Mouse (Mus musculus) layer of hippocampus, adult 9-11 months (tissue): ENCODE results near the gene Morn4.
A peak's percentile ranks its signal among the peaks of the same experiment; 100 is the strongest.
"Not testable (repeated sequence)": the region's sequence is repeated elsewhere in the genome, so short reads cannot be mapped to it uniquely, and the experiment has no call there.

Source experiments
- DNase-seq: peaks from one replicate; pipeline ENCODE4 v3.0.0; 2022

Morn4 gene

DNA sequence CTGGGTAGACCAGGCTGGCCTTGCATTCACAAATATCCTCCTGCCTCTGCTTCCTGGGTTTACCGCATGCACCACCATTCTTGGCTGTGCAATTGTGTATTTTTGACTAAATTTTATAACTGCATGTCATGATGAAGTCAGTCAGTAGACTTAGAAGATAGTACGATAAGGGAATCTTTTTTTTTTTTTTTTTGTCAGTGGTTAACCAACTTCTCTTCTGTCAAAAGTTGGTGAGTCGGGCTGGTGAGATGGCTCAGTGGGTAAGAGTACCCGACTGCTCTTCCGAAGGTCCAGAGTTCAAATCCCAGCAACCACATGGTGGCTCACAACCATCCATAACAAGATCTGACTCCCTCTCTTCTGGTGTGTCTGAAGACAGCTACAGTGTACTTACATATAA is 4.5 kb downstream of the Morn4 start:
- DNase-seq, result not testable (repeated sequence)

DNA sequence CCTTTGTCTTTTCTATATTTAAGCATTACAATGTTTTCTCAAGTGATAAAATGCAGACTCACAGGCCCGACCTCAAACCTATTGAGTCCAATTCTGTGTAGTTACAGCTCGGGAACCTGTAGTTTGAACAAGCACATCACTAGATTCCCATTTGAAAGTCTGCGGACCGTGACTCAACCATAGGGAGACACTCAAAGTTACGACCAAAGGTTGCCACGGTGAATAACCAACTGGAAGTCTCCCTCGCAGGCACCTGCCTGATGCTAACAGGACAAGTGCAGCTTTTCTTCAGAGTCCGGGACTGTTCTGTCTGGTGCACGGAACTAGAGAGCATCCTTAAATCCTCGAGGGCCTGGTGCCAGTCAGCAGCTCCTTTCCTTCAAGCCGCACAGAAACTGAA is 5.7 kb downstream of the Morn4 start:
- no peak for DNase-seq

DNA sequence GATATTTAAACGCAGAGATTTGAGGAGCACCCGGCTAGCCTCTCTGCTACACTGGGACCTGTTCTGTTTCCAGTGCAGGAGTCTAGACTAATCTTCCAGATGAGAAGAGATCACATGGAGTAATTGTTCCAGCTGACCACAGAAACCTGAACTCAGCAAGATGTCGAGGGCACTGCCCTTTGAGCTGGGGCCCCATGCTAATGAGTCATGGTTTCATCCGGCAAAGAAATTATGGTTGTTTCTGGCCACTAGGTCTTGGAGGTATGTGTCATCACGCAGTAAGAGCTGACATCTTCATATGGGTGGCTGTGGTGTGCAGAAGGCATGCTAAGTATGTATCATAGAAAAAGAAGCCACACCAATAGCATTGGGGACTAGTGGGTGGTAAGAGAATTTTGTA is 6.2 kb downstream of the Morn4 start:
- DNase-seq, result no peak

DNA sequence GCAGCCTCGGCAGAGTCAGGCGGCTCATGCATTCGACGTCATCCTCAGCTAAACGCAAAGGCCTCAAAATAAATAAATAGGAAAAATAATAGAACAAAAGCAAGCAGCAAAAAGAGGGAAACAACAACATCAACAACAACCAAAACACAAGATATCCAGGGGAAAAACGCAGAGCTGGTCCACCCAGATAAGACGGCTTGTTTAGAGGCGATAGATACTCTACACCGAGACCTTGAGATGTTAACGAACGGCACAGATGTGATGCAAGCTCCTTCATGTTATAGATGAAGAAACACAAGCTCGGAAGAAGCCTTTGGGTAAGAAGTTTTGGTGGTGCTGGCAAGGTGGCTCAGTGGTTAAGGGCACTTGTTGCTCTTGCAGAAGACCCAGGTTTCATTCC is 7.2 kb downstream of the Morn4 start:
- no peak for DNase-seq

DNA sequence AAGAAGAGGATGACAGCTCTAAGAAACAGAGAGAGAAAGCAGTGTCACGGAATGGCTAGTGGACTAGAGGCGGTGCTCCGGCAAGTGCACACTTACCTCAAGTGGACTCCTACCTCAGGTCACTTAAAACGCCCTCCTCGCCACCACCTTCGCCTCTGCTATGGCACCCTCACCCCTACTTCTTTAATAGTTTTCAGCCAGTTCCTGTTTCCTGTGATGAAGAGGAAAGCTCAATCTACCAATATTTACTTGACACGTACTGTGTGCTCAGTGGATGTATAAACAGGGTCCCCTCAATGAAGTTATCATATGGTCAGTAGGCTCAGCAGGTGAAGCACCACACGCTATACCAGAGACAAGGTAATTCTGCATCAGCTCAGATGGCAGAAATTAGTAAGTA is 7.6 kb downstream of the Morn4 start:
- DNase-seq, result no peak

DNA sequence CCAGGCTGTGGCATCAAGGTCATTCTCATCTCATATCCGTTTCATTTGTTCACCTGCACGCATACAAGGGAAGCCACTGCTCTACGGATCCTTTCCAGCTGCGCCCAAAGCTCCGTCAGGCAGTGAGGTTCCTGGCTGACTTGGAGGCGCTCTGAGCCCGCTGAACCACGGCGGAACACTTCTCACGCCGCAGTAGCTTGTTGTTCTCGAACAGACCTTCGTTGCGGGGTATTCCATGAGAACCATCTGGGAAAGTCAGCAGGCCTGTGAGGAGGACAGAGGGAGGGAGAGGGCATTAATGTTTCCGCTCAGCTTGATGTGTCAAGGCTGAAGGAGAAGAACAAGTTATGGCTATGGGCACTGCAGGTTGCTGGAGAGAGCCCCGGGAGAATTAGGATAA is 10.2 kb downstream of the Morn4 start:
- DNase-seq, result no peak

DNA sequence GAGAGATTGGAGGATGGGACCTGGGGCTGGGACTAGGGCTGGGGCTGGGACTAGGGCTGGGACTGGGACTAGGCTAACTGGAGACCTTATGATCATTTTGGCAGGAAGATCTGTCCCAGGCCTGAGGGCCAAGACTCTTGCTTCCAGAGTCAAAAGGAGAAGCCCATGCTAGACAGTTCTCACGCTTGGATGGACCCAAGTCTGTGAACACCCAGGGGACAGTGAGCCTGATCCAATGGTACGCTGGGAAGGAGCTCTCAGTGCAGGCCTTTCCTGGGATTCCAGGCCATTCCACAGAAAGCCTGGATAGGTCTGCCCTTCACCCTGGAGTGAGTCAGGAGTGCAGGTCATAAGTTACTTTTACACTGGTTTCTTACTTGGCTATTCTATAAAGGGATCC is 11.1 kb downstream of the Morn4 start:
- no peak for DNase-seq

DNA sequence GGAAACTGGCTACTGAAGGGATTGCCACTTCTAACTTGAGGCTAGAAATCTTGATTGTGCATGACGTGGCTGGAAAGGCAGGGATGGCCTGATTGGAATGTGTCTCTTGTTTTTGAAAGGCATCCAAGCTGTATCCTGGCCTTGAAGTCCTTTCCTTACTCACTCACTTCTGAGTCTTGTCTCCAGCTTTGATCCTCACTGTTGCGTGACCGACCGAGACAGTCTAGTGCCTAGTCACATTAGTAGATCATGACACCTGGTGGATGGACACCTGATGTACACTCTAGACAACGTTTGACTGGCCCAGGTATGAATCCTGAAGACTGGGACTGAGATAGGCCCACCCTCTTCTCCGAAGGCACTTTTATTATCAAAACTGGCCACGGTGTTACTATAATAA is 13.4 kb downstream of the Morn4 start:
- DNase-seq, result no peak

DNA sequence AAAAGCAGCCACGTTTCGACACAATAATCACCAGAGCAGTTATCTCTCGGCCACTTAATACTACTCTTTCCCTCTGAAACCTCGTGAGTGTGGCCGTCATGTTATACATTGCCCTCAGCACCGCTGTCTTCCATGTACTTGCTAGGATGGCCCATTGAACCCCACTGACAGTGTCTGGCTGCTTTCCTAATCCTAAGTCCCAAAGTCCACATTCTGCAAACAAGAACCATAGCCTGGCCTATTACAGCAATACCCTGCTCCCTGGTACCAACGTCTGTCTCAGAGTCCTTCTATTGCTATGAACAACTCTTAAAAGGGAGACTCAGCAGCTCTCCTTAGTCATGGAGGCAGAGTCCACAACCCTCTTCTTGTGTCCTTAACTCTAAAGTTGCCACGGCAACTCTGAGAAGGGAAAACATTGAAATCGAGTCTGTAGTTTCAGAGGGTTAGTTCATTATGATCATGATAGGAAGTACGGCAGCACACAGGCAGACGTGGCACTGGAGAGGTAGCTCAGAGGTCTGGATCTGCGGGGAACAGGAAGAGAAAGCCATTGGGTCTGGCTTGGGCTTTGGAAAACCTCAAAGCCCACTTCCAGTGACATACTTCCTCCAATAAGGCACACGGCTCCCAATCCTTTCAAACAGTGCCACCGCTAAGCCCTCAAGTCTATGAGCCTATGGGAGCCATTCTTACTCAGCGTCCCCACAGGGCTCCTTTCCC is 14.1 kb downstream of the Morn4 start:
- DNase-seq, result no peak

DNA sequence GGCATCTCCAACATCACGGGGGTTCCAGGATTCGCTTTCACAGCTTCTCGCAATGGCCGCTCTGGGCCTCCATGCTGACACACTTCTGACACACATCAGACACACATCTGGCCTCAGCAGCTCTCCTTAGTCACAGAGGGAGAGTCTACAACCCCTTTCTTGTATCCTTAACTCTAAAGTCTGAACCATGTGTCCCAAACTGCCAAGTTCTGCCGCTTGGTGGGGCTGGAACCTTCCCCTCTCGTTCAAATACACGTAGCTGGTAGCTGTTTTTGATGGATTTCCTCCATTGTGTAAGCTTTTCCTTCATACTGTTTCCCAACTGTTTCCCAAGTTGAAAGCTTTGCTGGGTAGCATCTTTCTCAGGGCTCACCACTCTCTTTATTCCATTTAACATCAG is 14.9 kb downstream of the Morn4 start:
- no peak for DNase-seq

DNA sequence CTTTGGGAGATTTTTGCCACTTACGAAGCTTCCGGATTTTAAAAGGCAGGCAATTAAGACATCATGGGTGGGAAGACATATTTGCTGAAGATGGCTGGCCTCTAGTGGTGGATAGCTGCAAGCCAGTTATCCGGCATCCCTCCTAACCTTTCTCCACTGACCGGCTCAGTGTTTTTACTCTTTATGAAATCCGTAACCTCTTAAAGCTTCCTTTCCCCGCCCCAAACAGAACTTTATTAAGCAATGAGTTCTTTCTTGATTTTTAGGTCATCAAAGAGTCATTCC is 17.0 kb downstream of the Morn4 start:
- no peak for DNase-seq

DNA sequence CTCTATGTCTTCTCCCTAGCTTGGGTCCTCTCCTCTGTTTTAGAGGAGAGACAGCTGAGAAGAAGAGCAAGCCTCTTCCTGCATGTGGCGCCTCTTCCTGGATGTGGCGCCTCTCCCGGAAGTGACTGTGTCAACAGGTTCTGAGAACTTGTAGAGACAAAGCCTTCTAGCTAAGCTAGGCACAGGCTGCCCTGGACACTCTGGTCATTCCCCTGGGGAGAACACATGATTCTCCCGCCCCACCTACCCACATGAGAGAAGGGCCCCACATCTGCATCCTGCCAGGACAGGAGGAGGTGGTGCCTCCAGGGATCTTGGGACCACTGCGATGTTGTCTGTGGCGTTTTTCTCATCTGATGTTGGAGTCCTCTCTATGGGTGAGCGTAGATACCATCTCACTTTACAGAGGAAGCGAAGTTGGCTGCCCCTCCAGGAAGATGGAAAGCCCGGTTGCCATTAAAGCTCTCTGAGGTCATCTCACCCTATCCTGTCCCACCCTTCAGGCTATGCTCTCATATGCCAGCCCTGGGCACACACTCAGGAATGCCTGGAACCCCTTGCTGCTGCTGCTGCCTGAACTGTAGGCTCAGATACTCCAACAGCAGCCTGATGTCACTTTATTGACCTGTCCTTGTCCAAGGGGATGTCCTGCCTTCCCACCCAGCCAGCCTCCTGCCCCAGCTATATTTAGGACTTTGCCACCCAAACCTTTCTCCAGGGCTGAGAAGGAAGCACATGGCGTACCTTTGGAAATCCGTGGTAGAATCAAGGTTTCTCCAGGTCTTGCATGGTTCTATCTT is 17.5 kb downstream of the Morn4 start:
- DNase-seq, result no peak

DNA sequence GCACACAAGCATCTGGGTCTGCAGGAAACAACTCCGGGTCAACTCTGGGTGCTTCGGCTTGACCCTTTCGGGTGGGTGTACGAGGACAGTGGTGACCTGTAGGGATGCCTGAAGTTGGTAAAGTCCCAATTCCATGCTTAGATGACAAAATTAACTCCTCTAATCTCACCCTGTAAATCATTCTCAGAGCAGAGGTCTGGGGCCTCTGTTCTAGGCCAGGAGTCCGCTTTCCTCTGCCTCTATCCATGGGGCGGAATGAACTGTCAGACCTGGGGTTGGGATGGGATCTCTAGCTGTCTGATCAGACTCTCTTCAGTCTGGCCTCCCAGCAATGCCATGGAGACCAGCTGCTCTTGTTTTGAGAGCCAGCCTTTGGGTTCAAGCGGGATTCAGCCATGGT is 24.7 kb downstream of the Morn4 start:
- no peak for DNase-seq

DNA sequence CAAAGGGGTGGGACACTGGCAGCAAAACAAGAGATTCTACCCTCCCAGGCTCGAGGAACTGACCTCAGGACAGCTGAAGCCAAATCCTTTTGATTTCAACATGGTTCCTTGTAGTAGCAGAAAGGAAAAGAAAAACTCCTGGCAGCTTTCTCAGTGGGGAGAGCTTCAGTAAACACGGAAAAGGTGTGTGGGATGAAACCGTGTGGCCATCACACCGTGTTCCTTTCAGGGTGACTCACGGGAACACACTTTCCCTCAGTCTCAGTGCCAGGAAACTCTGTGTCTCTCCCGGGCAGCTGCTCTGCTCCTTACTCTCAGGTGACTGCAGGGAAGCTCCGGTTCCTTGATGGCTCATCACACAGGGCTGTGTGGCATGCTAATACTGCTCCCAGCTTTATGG is 27.7 kb downstream of the Morn4 start:
- DNase-seq, result no peak

DNA sequence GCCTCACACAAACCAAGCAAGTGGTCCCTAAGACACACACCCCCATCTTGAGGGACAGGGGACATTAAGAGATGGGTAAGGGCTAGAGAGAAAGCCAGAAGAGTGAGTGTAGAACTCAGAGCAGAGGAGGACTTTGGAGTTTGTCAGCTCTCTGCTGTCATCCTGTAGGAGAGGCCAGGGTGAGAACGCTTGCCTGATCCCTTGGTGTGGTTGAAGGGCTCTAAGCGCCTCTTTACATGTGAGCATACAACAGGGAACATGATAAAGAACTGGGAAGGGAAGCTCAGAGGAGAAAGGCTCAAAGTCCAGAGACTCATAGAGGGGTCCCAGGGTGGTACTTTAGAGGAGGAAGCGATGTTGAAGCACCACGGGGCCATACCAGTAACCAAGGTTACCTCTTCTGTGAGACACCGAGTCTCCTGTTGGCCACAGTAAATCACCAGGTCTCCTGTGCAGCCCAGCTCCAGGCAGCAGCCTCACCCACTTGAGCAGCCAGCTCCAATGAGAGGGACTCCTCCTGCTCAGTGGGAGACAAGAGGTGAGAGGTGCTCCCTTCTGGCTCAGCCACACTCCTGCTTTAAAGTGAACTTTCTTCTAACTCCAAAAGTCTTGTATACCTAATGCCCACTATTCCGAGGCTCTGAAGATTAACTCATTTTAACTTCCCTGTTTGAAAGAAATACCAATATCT is 29.3 kb downstream of the Morn4 start:
- no peak for DNase-seq

DNA sequence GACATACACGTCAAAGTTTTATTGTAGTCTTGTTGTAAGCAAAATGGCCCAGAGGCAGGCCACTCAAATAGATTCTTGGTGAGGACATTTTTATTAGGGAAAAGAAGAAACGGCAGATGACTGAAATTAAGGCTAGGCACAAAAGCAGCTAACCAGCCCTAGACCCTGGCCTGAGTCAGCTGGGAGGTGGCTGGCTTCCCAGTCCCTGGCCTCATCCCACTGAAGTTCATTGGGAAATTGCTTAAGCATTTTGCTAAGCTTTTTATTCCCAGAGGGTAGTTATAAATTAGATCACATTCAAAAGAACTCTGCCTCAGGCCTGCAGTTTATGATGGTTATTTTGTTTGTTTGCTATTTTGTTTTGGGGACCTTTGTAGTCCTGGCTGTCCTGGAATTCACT is 30.3 kb downstream of the Morn4 start:
- DNase-seq, result no peak

DNA sequence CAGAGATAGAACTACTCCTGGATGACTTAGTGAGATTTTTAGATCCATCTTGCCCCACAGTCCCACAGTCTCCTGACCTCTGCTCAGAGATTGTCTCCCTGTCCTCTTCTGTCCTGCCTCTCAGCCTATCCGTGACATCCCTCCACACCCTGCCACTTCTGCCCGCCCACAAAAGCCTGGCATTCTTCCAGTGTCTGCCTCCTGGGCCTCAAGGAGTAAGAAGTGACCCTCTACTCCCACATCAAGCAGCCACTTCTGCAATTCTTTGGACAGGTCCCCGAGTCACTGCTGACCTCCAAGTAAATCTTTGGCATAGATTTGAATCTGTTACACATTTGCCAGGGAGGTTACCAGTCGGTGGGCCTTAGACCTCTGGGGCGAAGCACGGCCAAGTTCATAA is 31.9 kb downstream of the Morn4 start:
- no peak for DNase-seq

DNA sequence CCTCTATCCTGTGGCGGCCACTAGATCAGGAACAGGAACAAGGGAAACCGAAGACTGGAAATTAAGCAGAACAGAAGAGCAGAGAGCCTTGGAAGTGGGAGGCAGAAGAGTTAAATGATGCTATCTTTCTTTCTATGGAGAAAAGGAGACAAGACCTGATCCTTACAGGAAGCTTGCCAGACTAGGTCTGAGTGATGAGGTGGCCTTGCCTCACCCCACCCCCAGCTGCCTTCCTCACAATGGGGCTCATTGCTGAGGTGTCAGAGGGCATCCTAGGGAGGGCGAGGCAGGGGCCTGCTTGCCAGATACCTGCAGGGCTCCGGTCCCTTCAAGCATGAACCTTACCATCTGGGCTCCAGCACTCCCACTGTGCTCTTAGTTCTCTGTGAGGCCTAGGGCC is 34.2 kb downstream of the Morn4 start, which contains the start of gene 4933411K16Rik:
Gene 4933411K16Rik (plus strand): TSS at position 301 of the 400 bp plus-strand sequence.
- no peak for DNase-seq

DNA sequence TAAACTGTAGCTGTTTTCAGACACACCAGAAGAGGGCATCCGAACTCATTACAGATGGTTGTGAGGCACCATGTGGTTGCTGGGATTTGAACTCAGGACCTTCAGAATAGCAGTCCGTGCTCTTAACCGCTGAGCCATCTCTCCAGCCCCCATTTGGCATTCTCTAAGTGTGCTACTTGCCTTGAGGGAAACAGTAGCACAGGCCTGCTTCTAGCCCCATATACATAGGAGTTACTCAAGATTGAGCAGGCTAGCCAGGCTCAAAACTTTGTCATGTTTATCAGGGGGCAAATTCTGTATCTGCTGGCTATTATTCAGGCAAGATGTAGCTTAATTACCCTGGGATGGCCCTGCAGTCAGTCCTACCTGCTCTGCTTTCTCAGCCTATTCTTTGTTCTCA is 34.8 kb downstream of the Morn4 start:
- DNase-seq, result no peak

DNA sequence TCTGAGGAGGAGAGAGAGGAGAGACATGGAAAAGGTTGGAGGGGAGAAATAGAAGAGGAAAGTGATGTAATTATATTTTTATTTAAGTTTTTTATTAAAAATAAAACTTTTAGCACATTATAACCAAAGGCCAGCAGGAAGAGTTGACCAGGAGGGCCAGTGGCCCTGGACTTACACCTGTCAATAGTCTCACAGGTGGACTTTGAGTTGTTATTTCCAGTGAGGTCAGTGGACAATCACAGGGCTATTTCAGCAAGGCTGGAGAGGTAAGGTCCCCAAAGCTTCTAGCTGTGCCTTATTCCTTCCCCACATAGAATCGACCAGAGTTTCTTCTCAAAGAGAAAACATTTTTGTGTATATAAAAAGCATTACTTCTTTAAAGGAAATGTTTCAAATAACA is 35.9 kb downstream of the Morn4 start:
- DNase-seq, result no peak

DNA sequence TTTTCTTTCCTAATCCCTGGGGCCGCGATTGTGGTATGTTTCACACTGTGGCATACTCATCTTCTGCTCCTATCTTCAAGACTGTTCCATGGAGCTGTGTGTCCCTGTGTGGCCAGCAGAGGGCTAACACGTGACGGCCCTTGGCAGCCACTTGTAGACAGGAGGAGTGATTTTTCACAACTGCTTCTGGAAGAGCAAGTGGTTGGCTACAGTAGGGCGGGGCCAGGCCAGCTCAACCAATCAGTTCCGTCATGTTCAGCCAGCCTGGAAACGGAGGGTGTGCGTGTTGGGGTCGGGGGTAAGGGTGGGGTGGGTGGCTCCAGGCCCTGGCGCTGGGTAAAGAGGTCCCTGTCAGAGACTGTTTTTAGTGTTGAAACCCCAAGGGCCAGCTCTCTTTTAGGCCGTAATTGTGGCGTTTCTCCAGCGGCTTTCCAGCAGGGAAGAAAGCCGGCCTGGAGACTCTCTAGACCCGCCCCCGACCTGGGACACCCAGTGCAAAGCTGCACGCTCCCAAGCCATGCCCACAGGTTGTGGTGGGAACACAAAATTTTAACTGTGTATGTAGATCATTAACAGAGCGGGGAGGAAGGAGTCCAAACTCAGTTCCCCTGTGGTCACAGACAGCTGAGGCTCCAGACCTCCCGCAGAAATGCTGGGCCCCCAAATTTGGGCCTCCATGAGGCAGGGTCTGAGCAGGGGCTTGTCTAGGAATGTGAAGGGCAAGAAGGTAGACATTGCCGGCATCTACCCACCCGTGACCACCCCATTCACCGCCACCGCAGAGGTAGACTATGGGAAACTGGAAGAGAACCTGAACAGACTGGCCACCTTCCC is 40.7 kb downstream of the Morn4 start, which contains the start of gene Hoga1:
Gene Hoga1 (plus strand): TSS at position 342 of the 834 bp plus-strand sequence.
- peak; percentile 71 for DNase-seq

DNA sequence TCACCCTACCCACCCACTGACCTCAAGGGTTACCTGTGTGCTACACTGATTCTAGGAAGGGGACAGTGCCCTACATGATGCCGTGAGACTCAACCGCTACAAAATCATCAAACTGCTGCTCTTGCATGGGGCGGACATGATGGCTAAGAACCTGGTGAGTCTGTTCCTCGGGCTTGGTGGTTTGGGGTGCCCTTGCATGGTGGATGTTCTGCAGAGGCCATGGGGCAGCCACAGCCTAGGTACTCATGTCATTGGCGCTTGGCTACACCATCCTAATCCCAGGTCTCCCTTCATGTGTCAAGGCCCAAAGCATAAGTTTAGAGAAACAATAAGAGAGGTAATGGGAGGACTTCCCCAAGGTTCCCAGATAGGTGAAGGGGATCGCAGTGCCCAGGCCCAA is 42.2 kb downstream of the Morn4 start:
- no peak for DNase-seq

DNA sequence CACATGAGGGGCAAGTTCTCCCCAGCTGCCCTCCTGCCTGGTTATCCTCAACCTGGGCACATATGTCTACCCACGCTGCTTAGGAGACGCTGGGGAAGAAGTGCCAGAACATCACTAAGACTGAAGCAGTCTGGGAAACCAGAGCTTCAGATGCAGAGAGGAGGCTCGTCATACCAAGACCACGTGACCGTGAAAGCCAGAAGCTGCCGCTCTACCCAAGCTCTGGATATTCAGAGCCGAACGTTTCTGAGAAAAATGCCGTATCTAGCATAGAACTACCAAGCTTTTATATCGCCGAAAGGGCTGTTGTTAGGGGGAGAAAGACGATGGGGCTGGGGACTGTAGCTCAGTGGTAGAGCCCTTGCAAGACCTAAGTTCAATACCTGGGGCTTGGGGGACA is 47.8 kb downstream of the Morn4 start:
- no peak for DNase-seq
